Mouse (Mus musculus) C2C12 (cell line): ENCODE measurements around the gene Pan3. TPM values are rescaled to one million over a fixed set of nuclear protein-coding genes. Genes with fewer than 3 reads are reported as not detected.
"Not testable (repeated sequence)": the region's sequence is repeated elsewhere in the genome, so short reads cannot be mapped to it uniquely, and the experiment has no call there.

Experiments used
- H3K27me3 ChIP-seq: one replicate; pipeline ENCODE4 v1.6.1; 2011; ENCODE audit not compliant: control insufficient read depth, insufficient read depth, insufficient read length
- H3K36me3 ChIP-seq: one replicate; pipeline ENCODE4 v1.6.1; 2011; ENCODE audit not compliant: control insufficient read depth, insufficient read depth
- H3K4me3 ChIP-seq: one replicate; pipeline ENCODE4 v1.5.1; 2011; ENCODE audit warnings: mild to moderate bottlenecking, control low read depth; ENCODE audit not compliant: poor library complexity, insufficient read depth, severe bottlenecking
- H3K79me2 ChIP-seq: one replicate; pipeline ENCODE4 v1.6.1; 2011; ENCODE audit not compliant: control insufficient read depth, insufficient read depth
- H3K79me3 ChIP-seq: one replicate; pipeline ENCODE4 v1.6.1; 2011; ENCODE audit warnings: low read depth, control low read depth
- H3ac ChIP-seq: one replicate; pipeline ENCODE3; 2011; ENCODE audit warnings: low read depth; ENCODE audit not compliant: control insufficient read depth, insufficient read length
- CEBPB ChIP-seq: IDR thresholded peaks from one replicate; pipeline ENCODE4 v1.6.1; 2011; ENCODE audit warnings: low read depth, mild to moderate bottlenecking, control low read depth, moderate library complexity
- CTCF ChIP-seq: IDR thresholded peaks from one replicate; pipeline ENCODE4 v1.5.1; 2011; ENCODE audit not compliant: control insufficient read depth, insufficient read depth, insufficient read length
- FOSL1 ChIP-seq: IDR thresholded peaks from one replicate; pipeline ENCODE4 v1.8.0; 2011; ENCODE audit warnings: mild to moderate bottlenecking, low read length; ENCODE audit not compliant: poor library complexity, insufficient read depth, severe bottlenecking
- MAX ChIP-seq: IDR thresholded peaks from one replicate; pipeline ENCODE4 v1.6.1; 2011; ENCODE audit warnings: mild to moderate bottlenecking, control low read depth
- MYOD1 ChIP-seq: IDR thresholded peaks from one replicate; pipeline ENCODE4 v1.6.1; 2011; ENCODE audit warnings: low read depth; ENCODE audit not compliant: control insufficient read depth, insufficient read length
- MYOG ChIP-seq: IDR thresholded peaks from one replicate; pipeline ENCODE4 v1.6.1; 2011; ENCODE audit not compliant: control insufficient read depth, insufficient read length; ENCODE audit errors: extremely low read depth
- USF1 ChIP-seq: IDR thresholded peaks from one replicate; pipeline ENCODE4 v1.6.1; 2011; ENCODE audit warnings: low read depth, mild to moderate bottlenecking, control low read depth, moderate library complexity
- polyA plus RNA-seq: library from polyadenylated mRNA; unstranded; fragments of >200 nt; fragmentation: generic; extraction: Trizol; gene quantifications from one replicate; pipeline ENCODE4 v1.2.1, GENCODE M21; 2012; ENCODE audit warnings: missing spikeins

The Pan3 gene
- polyA plus RNA-seq, 1 experiment: 12.8 TPM

- Histone ChIP-seq H3K79me3 (no peaks in the 10 kb centered on the region), H3K4me3 (no peak overlapping the region), H3K27me3 (no peaks in the 10 kb centered on the region), H3K79me2 (no peaks in the 10 kb centered on the region), H3ac (no peak overlapping the region), H3K36me3 (peaks cover 30% of the 10 kb centered on the region)
- no peak for TF ChIP-seq MYOG
- TF ChIP-seq CTCF: no peak
- no peak for TF ChIP-seq FOSL1
- TF ChIP-seq USF1: no peak
- no peak for TF ChIP-seq MAX
Measured at GRCm38 (mm10) chr5:147549016-147549755, 119.2 kb downstream of the Pan3 start.

- Histone ChIP-seq H3K36me3 (peaks cover 9% of the 10 kb centered on the region), H3K79me2 (no peaks in the 10 kb centered on the region), H3ac (no peak overlapping the region), H3K79me3 (no peaks in the 10 kb centered on the region), H3K27me3 (no peaks in the 10 kb centered on the region), H3K4me3 (no peak overlapping the region)
- TF ChIP-seq CTCF: no peak
- no peak for TF ChIP-seq MYOD1
- TF ChIP-seq USF1: no peak
- no peak for TF ChIP-seq FOSL1
- no peak for TF ChIP-seq MYOG
- TF ChIP-seq CEBPB: no peak
- TF ChIP-seq MAX: no peak
Measured at GRCm38 (mm10) chr5:147551879-147552627, 122.1 kb downstream of the Pan3 start.

GRCm38 (mm10) chr5:147557641-147558040 lies 127.7 kb downstream of the Pan3 start:
- not testable (repeated sequence) for H3K4me3 ChIP-seq, H3K79me2 ChIP-seq, H3K79me3 ChIP-seq, H3K27me3 ChIP-seq, H3K36me3 ChIP-seq, H3ac ChIP-seq

- Histone ChIP-seq H3K79me3 (no peaks in the 10 kb centered on the region), H3K27me3 (no peaks in the 10 kb centered on the region), H3K79me2 (no peaks in the 10 kb centered on the region), H3ac (no peak overlapping the region), H3K36me3 (no peaks in the 10 kb centered on the region), H3K4me3 (no peak overlapping the region)
- TF ChIP-seq FOSL1 (no peak), MAX (no peak), CTCF (no peak), MYOG (no peak), USF1 (no peak), CEBPB (no peak), MYOD1 (no peak)
Measured at GRCm38 (mm10) chr5:147563511-147564139, 133.7 kb downstream of the Pan3 start.

GRCm38 (mm10) chr5:147564140-147564590 lies 134.2 kb downstream of the Pan3 start:
- Histone ChIP-seq H3ac (no peak overlapping the region), H3K36me3 (no peaks in the 10 kb centered on the region), H3K4me3 (no peak overlapping the region), H3K27me3 (no peaks in the 10 kb centered on the region), H3K79me2 (no peaks in the 10 kb centered on the region), H3K79me3 (no peaks in the 10 kb centered on the region)
- TF ChIP-seq FOSL1 (no peak), CTCF (no peak), USF1 (no peak), MYOD1 (no peak), MAX (no peak), CEBPB (no peak), MYOG (no peak)
